Mouse (Mus musculus): ENCODE data around the gene Tcn2.

Tcn2 gene

GRCm38 (mm10) chr11:3931511-3932211 lies at the start of gene Tcn2:
TSS of gene Tcn2 (minus strand) at chr11:3932159.
- DNase-seq (ENCODE audit: low read depth, low spot score), result peak; percentile 90

- peak; percentile 33 for DNase-seq (ENCODE audit: low read depth, low spot score)
Measured at GRCm38 (mm10) chr11:3981536-3981935, 49.6 kb upstream of the Tcn2 start.

GRCm38 (mm10) chr11:3978421-3978820 lies 46.5 kb upstream of the Tcn2 start:
- DNase-seq (ENCODE audit: low read depth, low spot score), result no peak

GRCm38 (mm10) chr11:3976678-3977077 lies 44.7 kb upstream of the Tcn2 start, which contains the start of gene 4930556J24Rik:
TSS of gene 4930556J24Rik (minus strand) at chr11:3976778.
- no peak for DNase-seq (ENCODE audit: low read depth, low spot score)

GRCm38 (mm10) chr11:3974311-3974710 lies 42.4 kb upstream of the Tcn2 start:
- DNase-seq (ENCODE audit: low read depth, low spot score), result no peak

- DNase-seq (ENCODE audit: low read depth, low spot score), result no peak
Measured at GRCm38 (mm10) chr11:3973081-3973480, 41.1 kb upstream of the Tcn2 start.

GRCm38 (mm10) chr11:3970361-3970760 lies 38.4 kb upstream of the Tcn2 start:
- no peak for DNase-seq (ENCODE audit: low read depth, low spot score)

GRCm38 (mm10) chr11:3969837-3970236 lies 37.9 kb upstream of the Tcn2 start:
- DNase-seq (ENCODE audit: low read depth, low spot score), result peak; percentile 44

- no peak for DNase-seq (ENCODE audit: low read depth, low spot score)
Measured at GRCm38 (mm10) chr11:3964416-3965172, 32.6 kb upstream of the Tcn2 start.

- peak; percentile 97 for DNase-seq (ENCODE audit: low read depth, low spot score)
Measured at GRCm38 (mm10) chr11:3963610-3964415, 31.9 kb upstream of the Tcn2 start, which contains the start of gene Pes1. TSS of gene Pes1 (plus strand) at chr11:3963975.

GRCm38 (mm10) chr11:3963155-3963554 lies 31.2 kb upstream of the Tcn2 start:
- peak; percentile 95 for DNase-seq (ENCODE audit: low read depth, low spot score)

- DNase-seq (ENCODE audit: low read depth, low spot score), result no peak
Measured at GRCm38 (mm10) chr11:3961761-3962160, 29.8 kb upstream of the Tcn2 start.

- no peak for DNase-seq (ENCODE audit: low read depth, low spot score)
Measured at GRCm38 (mm10) chr11:3960901-3961300, 28.9 kb upstream of the Tcn2 start.

GRCm38 (mm10) chr11:3955371-3955770 lies 23.4 kb upstream of the Tcn2 start:
- DNase-seq (ENCODE audit: low read depth, low spot score), result peak; percentile 75

- DNase-seq (ENCODE audit: low read depth, low spot score), result peak; percentile 85
Measured at GRCm38 (mm10) chr11:3954876-3955275, 22.9 kb upstream of the Tcn2 start.

- DNase-seq (ENCODE audit: low read depth, low spot score), result peak; percentile 55
Measured at GRCm38 (mm10) chr11:3946386-3946785, 14.4 kb upstream of the Tcn2 start.

GRCm38 (mm10) chr11:3941371-3941770 lies 9.4 kb upstream of the Tcn2 start:
- no peak for DNase-seq (ENCODE audit: low read depth, low spot score)

- DNase-seq (ENCODE audit: low read depth, low spot score), result no peak
Measured at GRCm38 (mm10) chr11:3937321-3937874, 5.4 kb upstream of the Tcn2 start.

GRCm38 (mm10) chr11:3936318-3936717 lies 4.4 kb upstream of the Tcn2 start:
- DNase-seq (ENCODE audit: low read depth, low spot score), result no peak

GRCm38 (mm10) chr11:3935135-3935534 lies 3.2 kb upstream of the Tcn2 start:
- no peak for DNase-seq (ENCODE audit: low read depth, low spot score)

- DNase-seq (ENCODE audit: low read depth, low spot score), result no peak
Measured at GRCm38 (mm10) chr11:3933756-3934285, 1.9 kb upstream of the Tcn2 start.

Measured in R1 (cell line).